24 mouse cellular contexts compared by ENCODE assay signal in genomic region chr1:90189046-90189445, GRCm38 (mm10). TPM values are rescaled to one million over a fixed set of nuclear protein-coding genes. Genes with fewer than 3 reads are reported as not detected.
DNase-seq lines count a peak whose midpoint lies in the region; ATAC-seq lines count a peak whose summit lies in the region.
"Had no signal": no experiment of that assay in that cellular context is flagged by ENCODE, and none has a peak within 500 bp of the region (broad histone marks: within the 10 kb centered on the region; RNA-seq: fewer than 3 reads in every experiment).

No protein-coding gene starts in this region.

- H3K36me3 ChIP-seq in midbrain, embryonic 10.5 days: no peaks in the 10 kb centered on the region
- H3K36me3 ChIP-seq in midbrain, embryonic 14.5 days (ENCODE audit: control insufficient read depth, insufficient read depth, low read length): no peaks in the 10 kb centered on the region
- no peaks in the 10 kb centered on the region for H3K36me3 ChIP-seq in forebrain, embryonic 11.5 days (ENCODE audit: control insufficient read depth, insufficient read depth, low read length)
- no peaks in the 10 kb centered on the region for H3K36me3 ChIP-seq in forebrain, embryonic 13.5 days (ENCODE audit: poor library complexity, severe bottlenecking)
- no peaks in the 10 kb centered on the region for H3K36me3 ChIP-seq in forebrain, embryonic 16.5 days (ENCODE audit: control insufficient read depth, insufficient read depth)
- H3K36me3 ChIP-seq: heart, embryonic 12.5 days; heart, embryonic 15.5 days; hindbrain, embryonic 15.5 days had no signal

- peaks cover 23% of the 10 kb centered on the region for H3K9me3 ChIP-seq in midbrain, embryonic 10.5 days (replicated peaks)
- H3K9me3 ChIP-seq in midbrain, embryonic 14.5 days (ENCODE audit: control insufficient read depth, low read length): no peaks in the 10 kb centered on the region; the same call in 1 of the 2 replicates
- H3K9me3 ChIP-seq in forebrain, embryonic 11.5 days (ENCODE audit: control insufficient read depth, low read length): no peaks in the 10 kb centered on the region
- H3K9me3 ChIP-seq in forebrain, embryonic 13.5 days (replicated peaks): peaks cover 10% of the 10 kb centered on the region; the same call in 1 of the 2 replicates
- H3K9me3 ChIP-seq in forebrain, embryonic 16.5 days (ENCODE audit: control insufficient read depth, low read length): peaks cover 6% of the 10 kb centered on the region
- H3K9me3 ChIP-seq: heart, embryonic 15.5 days; hindbrain, embryonic 15.5 days had no signal

- DNase-seq in midbrain, embryonic 10.5 days (ENCODE audit: low spot score): no peak
- DNase-seq in midbrain, embryonic 14.5 days: no peak
- DNase-seq in forebrain, embryonic 11.5 days (ENCODE audit: low spot score): no peak
- DNase-seq in kidney, adult 11 months: no peak
- no peak for DNase-seq in cerebellum, postnatal 14 days
- DNase-seq: adrenal gland, adult 2 months; adrenal gland, postnatal 14 days; cerebellum, adult 11-12 months; cerebellum, adult 8-10 months; cerebellum, postnatal 10 days; gastrocnemius, postnatal 10 days; heart, adult 11 months; heart, postnatal 10 days; heart, postnatal 36 days; kidney, adult 18-20 months; kidney, adult 9 months had no signal

- peaks cover 6% of the 10 kb centered on the region; the same call in 1 of the 2 replicates for H3K27me3 ChIP-seq in midbrain, embryonic 10.5 days (ENCODE audit: low read depth, poor library complexity, severe bottlenecking)
- H3K27me3 ChIP-seq in midbrain, embryonic 14.5 days (ENCODE audit: control insufficient read depth, insufficient read depth, low read length): no peaks in the 10 kb centered on the region
- no peaks in the 10 kb centered on the region for H3K27me3 ChIP-seq in forebrain, embryonic 11.5 days (ENCODE audit: control insufficient read depth, insufficient read depth, low read length)
- H3K27me3 ChIP-seq in forebrain, embryonic 13.5 days: no peaks in the 10 kb centered on the region
- no peaks in the 10 kb centered on the region for H3K27me3 ChIP-seq in forebrain, embryonic 16.5 days (replicated peaks; ENCODE audit: control insufficient read depth, insufficient read depth, low read length)
- H3K27me3 ChIP-seq: hindbrain, embryonic 15.5 days had no signal

- H3K4me1 ChIP-seq in midbrain, embryonic 10.5 days: peaks cover 35% of the 10 kb centered on the region
- H3K4me1 ChIP-seq in midbrain, embryonic 14.5 days (ENCODE audit: control insufficient read depth, insufficient read depth, low read length): peaks cover 9% of the 10 kb centered on the region; the same call in 1 of the 2 replicates
- H3K4me1 ChIP-seq in forebrain, embryonic 11.5 days (replicated peaks; ENCODE audit: control insufficient read depth, insufficient read depth, low read length): peaks cover 13% of the 10 kb centered on the region; the same call in 1 of the 2 replicates
- peaks cover 26% of the 10 kb centered on the region for H3K4me1 ChIP-seq in forebrain, embryonic 13.5 days
- H3K4me1 ChIP-seq in forebrain, embryonic 16.5 days (replicated peaks; ENCODE audit: control insufficient read depth, insufficient read depth, low read length): peaks cover 10% of the 10 kb centered on the region
- H3K4me1 ChIP-seq: heart, embryonic 12.5 days; heart, embryonic 15.5 days; hindbrain, embryonic 15.5 days had no signal

- WGBS in midbrain, embryonic 10.5 days: 56% methylated on average over 6 of the region's 6 CpGs
- 19% methylated on average over 6 of the region's 6 CpGs for WGBS in midbrain, embryonic 14.5 days
- 45% methylated on average over 6 of the region's 6 CpGs for WGBS in forebrain, embryonic 11.5 days
- WGBS in forebrain, embryonic 13.5 days: 23% methylated on average over 6 of the region's 6 CpGs
- WGBS in forebrain, embryonic 16.5 days: 20% methylated on average over 6 of the region's 6 CpGs

- H3K4me2 ChIP-seq in midbrain, embryonic 14.5 days (ENCODE audit: low read length): no peak overlapping the region
- no peak overlapping the region for H3K4me2 ChIP-seq in forebrain, embryonic 11.5 days (ENCODE audit: low read depth, low read length, severe bottlenecking)
- no peak overlapping the region for H3K4me2 ChIP-seq in forebrain, embryonic 13.5 days
- no peak overlapping the region for H3K4me2 ChIP-seq in forebrain, embryonic 16.5 days (ENCODE audit: low read length)
- H3K4me2 ChIP-seq: heart, embryonic 12.5 days; heart, embryonic 15.5 days; hindbrain, embryonic 15.5 days had no signal

- no peak for ATAC-seq in midbrain, embryonic 14.5 days (ENCODE audit: low FRiP score, low TSS enrichment)
- peak; percentile 55; the same call in 1 of the 2 replicates for ATAC-seq in forebrain, embryonic 11.5 days (replicated peaks; ENCODE audit: low FRiP score)
- ATAC-seq in forebrain, embryonic 13.5 days: peak; percentile 33; the same call in 1 of the 2 replicates
- peak; percentile 20; the same call in 1 of the 2 replicates for ATAC-seq in forebrain, embryonic 16.5 days
- ATAC-seq: CD4-positive, CD25-positive, alpha-beta regulatory T cell, adult 4 months had no signal

- no peak overlapping the region for H3K9ac ChIP-seq in midbrain, embryonic 14.5 days (replicated peaks; ENCODE audit: low read length)
- H3K9ac ChIP-seq in forebrain, embryonic 11.5 days (ENCODE audit: low read length): no peak overlapping the region
- H3K9ac ChIP-seq in forebrain, embryonic 13.5 days: no peak overlapping the region
- H3K9ac ChIP-seq in forebrain, embryonic 16.5 days (replicated peaks; ENCODE audit: low read depth, low read length): no peak overlapping the region
- H3K9ac ChIP-seq: heart, embryonic 12.5 days; heart, embryonic 15.5 days; hindbrain, embryonic 15.5 days had no signal

- peak overlapping the region; percentile 38 for H3K27ac ChIP-seq in midbrain, embryonic 10.5 days (replicated peaks)
- H3K27ac ChIP-seq in midbrain, embryonic 14.5 days (replicated peaks; ENCODE audit: low read depth, low read length): no peak overlapping the region
- H3K27ac ChIP-seq in forebrain, embryonic 11.5 days (ENCODE audit: low read depth, low read length): peak overlapping the region; percentile 46; the same call in 1 of the 2 replicates
- H3K27ac ChIP-seq in forebrain, embryonic 13.5 days: no peak overlapping the region
- no peak overlapping the region for H3K27ac ChIP-seq in forebrain, embryonic 16.5 days (ENCODE audit: low read length)
- H3K27ac ChIP-seq: heart, embryonic 15.5 days; hindbrain, embryonic 15.5 days had no signal

- H3K4me3 ChIP-seq in midbrain, embryonic 10.5 days: no peak overlapping the region
- no peak overlapping the region for H3K4me3 ChIP-seq in midbrain, embryonic 14.5 days (replicated peaks; ENCODE audit: low read depth, low read length)
- no peak overlapping the region for H3K4me3 ChIP-seq in forebrain, embryonic 11.5 days (ENCODE audit: low read depth, low read length)
- H3K4me3 ChIP-seq in forebrain, embryonic 13.5 days: no peak overlapping the region
- no peak overlapping the region for H3K4me3 ChIP-seq in forebrain, embryonic 16.5 days (replicated peaks; ENCODE audit: low read length)
- H3K4me3 ChIP-seq: heart, embryonic 12.5 days; heart, embryonic 15.5 days; hindbrain, embryonic 15.5 days had no signal

RNA-seq across cellular contexts. Expression of gene Ackr3, which starts 14.7 kb away (rescaled TPM):
- 26.3 and 30.9 TPM in 2 replicates for polyA plus RNA-seq in midbrain, embryonic 10.5 days (2016; fragmentation: Nextera tagmentation; extraction: Ambion mirVana)
- polyA plus RNA-seq in midbrain, embryonic 14.5 days (2014; fragmentation: Nextera tagmentation; extraction: Ambion mirVana): 12.8 and 13.6 TPM in 2 replicates
- 31.2 and 31.9 TPM in 2 replicates for polyA plus RNA-seq in forebrain, embryonic 11.5 days (2014; fragmentation: Nextera tagmentation; extraction: Ambion mirVana)
- polyA plus RNA-seq in forebrain, embryonic 13.5 days (2015; fragmentation: Nextera tagmentation; extraction: Ambion mirVana): 28.5 and 29.1 TPM in 2 replicates
- 20.3 and 26.1 TPM in 2 replicates for polyA plus RNA-seq in forebrain, embryonic 16.5 days (2015; fragmentation: Nextera tagmentation; extraction: Ambion mirVana)
- polyA plus RNA-seq: CD4-positive, CD25-positive, alpha-beta regulatory T cell, adult 4 months had no signal

RNA-seq across cellular contexts. Expression of gene Iqca, which starts 35.8 kb away (rescaled TPM):
- 0.15 and 0.30 TPM in 2 replicates for polyA plus RNA-seq in midbrain, embryonic 10.5 days (2016; fragmentation: Nextera tagmentation; extraction: Ambion mirVana)
- 0.20 and 0.31 TPM in 2 replicates for polyA plus RNA-seq in midbrain, embryonic 14.5 days (2014; fragmentation: Nextera tagmentation; extraction: Ambion mirVana)
- 0.29 and 0.36 TPM in 2 replicates for polyA plus RNA-seq in forebrain, embryonic 11.5 days (2014; fragmentation: Nextera tagmentation; extraction: Ambion mirVana)
- polyA plus RNA-seq in forebrain, embryonic 13.5 days (2015; fragmentation: Nextera tagmentation; extraction: Ambion mirVana): 0.62 and 0.93 TPM in 2 replicates
- polyA plus RNA-seq in forebrain, embryonic 16.5 days (2015; fragmentation: Nextera tagmentation; extraction: Ambion mirVana): 0.45 and 0.67 TPM in 2 replicates
- polyA plus RNA-seq: adrenal gland, adult 2 months; C2C12; CD4-positive, CD25-positive, alpha-beta regulatory T cell, adult 4 months; embryonic facial prominence, embryonic 11.5 days; heart, embryonic 12.5 days; heart, embryonic 15.5 days had no signal

Comparison
In these comparisons a context has a peak if more than half of its experiments do, and no peak if none do; other contexts are left out.
1. H3K27ac ChIP-seq: peak in midbrain, embryonic 10.5 days (single experiment) and forebrain, embryonic 11.5 days (single experiment); none in midbrain, embryonic 14.5 days (single experiment), forebrain, embryonic 13.5 days (single experiment) and forebrain, embryonic 16.5 days (single experiment).